Mouse (Mus musculus) gastrocnemius, adult 8-10 months (tissue): ENCODE data around the gene Heg1. TPM values are rescaled to one million over a fixed set of nuclear protein-coding genes. Genes with fewer than 3 reads are reported as not detected.
A peak's percentile ranks its signal among the peaks of the same experiment; 100 is the strongest.

Experiments used
- DNase-seq, 2 experiments: peaks; one replicate each; pipeline ENCODE4 v3.0.0; 2022; ENCODE audit warnings: low spot score in 2 of 2
- total RNA-seq, 4 experiments: library from RNA; stranded (reverse); gene quantifications; 2 replicates each; pipeline ENCODE4 v1.2.4; 2022

The Heg1 gene
- total RNA-seq, 4 experiments from 2014 or later, result 20.8 to 31.3 (median 24.2) TPM

DNA sequence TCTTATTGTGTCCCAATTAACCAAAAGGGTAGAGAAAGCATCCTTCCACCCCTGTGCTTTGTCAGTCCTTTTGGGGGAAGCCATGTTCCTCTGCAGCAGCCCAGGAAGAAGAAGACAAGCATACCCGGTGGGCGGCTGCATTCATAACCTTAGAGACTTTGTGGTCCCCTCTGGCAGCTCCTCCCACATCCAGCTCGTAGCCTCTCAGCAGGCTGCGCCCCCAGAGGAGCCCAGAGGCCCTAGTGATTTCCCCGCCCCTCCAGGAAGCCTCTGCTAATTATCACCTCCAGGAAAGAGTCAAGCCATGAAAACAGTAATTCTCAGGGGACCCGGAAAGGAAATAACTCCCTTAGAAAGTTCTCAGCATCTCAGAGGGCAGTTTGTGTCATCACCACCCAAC is 21.1 kb downstream of the Heg1 start:
- DNase-seq, result no peak

DNA sequence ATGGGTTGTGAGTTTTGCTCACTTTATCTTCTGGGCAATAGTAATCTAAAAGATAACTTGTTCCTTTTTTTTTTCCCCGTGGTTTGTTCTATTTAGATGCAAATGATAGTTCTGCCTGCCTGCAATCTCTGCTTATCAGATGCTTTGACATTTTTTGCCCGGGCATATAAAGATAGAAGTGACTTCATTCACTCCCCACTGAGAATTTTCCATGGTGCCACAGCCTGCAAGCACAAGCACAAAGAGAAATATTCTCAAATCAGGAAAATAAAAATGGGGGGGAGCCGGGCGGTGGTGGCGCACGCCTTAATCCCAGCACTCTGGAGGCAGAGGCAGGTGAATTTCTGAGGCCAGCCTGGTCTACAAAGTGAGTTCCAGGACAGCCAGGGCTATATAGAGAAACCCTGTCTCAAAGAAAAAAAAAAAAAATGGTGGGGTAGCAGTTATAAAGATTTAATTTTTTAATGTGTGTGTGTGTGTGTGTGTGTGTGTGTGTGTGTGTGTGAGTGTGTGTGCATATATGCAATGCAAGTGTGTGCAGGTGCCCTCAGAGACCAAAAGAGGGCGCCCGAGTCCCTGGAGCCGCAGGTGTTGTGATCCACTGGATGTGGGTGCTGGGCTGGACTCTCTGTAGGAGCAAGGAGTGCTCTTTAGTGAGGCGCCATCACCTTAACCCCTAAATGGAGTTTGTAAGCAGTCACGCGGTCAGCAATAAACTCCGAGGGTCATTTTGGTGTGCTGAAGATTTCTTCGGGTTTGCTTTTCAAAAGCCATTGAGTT is 22.1 kb downstream of the Heg1 start:
- no peak for DNase-seq

DNA sequence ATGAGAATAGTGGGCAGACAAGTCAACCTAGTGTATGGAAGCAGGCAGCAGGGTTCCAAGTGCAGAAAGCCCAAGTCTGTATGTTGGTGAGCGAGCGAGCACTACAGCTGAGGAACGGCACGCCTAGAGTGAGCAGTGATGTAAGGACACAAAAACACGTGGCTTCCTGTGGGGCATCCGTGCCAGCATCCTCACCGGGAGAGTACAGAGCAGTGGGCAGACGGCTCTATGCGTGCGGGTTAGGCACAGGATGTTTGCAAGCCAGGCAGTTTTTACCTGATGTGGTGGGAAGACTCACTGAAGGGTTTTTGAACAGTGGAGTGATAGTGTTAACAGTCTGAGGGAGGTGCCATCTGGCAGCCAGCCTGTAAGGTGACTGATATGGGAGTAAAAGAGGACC is 23.9 kb downstream of the Heg1 start:
- no peak for DNase-seq

DNA sequence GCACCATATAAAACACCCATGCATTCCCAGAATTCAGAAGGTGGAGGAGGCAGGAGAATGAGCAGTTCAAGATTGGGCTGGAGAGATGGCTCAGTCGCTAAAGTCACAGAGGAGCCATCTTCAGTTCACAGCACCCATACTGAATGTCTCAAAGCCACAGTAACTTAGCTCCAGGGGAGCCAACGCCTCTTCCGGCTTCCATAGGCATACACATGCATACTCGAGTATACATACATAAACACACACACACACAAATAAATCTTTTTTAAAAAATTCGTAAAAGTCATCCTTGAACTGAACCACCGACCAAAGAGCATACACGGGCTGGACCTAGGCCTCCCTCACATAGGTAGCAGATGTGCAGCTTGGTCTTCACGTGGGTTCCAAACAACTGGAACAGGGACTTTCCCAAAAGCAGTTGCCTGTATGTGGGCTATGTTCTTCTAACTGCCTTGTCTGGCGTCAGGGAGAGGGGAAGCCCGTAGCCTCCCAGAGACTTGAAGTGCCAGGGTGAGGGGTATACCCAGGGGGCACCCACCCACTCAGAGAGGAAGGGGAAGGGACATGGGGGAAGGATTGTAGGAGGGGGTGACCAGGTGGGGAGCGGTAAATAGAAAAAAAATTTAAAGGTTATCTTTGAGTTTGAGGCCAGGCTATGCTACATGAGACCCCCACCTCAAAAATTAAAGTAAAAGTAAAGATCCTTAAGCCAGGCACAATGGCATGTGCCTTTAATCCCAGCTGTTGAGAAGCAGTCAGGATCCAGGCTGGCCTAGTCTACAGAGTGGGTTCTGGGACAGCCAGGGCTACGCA is 24.6 kb downstream of the Heg1 start:
- no peak for DNase-seq

DNA sequence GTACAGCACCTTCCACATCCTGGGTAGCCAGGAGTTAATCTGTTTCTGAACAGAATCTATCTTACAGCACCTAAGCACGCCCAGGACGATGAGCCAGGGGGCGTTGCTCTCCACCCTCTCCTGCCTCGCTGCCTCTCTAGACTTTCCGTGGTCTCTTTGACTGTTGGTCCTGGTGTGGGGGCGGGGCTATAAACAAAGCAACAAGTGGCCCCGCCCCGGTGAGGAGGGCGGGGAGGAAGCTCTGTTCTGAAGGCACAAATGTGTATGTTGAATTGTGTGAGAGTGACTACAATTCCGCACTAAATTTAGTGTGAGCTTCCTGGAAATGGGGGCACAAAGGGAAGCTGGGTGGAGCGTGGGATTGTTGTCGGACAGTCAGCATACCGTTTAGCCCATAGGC is 30.1 kb downstream of the Heg1 start:
- DNase-seq, result no peak

DNA sequence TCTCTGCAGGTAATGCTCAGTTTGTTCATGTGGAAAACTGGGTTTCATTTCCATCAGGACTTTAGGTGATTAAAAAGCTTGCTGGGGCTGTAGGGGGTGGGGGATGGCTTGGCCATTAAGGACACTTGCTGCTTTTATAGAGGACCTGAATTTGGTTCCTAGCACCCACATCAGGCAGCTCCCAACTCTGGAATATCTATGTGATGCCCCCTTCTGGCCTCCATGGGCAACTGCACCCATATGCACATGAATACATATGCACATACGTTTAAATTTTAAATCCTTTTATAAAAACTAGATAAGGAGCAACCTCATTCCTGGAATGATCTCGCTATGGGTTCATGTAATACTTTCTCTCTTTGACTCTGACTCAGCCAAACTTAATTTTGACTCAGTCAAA is 39.1 kb downstream of the Heg1 start:
- no peak for DNase-seq

DNA sequence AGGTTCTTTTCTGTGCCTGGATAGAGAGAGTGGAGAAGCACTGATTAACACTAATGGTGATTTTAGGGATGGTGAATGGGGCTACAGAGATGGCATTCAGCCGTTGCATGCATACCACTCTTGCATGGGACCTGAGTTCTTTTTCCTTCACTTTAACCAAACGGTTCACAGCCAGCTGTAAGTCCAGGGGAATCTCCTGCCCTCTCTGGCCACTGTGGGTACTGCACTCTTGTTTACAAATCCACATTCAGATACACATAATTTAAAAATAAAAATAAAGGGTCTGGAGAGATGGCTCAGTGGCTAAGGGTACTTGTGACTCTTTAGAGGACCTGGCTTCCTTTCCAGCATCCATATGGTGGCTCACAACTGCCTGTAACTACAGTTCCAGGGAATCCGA is 39.8 kb downstream of the Heg1 start:
- DNase-seq, result no peak

DNA sequence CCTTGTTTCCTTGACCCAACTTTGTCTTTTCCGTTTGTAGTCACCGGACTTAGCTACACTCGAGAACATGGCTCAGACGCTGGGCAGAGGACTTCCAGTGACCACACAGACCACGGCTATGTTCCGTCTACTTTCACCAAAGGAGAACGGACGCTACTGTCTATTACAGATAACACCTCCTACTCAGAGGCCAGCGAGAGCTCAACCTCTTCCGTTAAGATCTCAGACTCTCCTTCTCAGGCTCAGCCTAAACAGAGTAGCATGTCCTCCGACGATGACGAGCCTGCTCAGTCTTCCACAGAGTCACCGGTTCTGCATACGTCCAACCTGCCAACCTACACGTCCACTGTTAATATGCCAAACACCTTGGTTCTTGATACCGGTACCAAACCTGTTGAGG is 42.1 kb downstream of the Heg1 start:
- DNase-seq, result no peak

DNA sequence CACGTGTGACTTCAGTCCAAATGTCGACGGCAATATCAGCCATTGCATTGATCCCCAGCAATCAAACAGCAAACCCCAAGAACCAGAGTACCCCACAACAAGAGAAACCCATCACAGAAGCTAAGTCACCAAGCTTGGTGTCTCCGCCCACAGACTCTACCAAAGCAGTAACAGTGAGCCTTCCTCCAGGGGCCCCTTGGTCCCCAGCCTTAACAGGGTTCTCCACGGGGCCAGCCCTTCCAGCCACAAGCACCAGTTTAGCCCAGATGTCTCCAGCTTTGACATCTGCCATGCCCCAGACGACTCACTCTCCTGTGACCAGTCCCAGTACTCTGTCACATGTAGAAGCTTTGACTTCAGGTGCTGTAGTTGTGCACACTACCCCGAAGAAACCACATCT is 42.7 kb downstream of the Heg1 start:
- DNase-seq, result no peak

DNA sequence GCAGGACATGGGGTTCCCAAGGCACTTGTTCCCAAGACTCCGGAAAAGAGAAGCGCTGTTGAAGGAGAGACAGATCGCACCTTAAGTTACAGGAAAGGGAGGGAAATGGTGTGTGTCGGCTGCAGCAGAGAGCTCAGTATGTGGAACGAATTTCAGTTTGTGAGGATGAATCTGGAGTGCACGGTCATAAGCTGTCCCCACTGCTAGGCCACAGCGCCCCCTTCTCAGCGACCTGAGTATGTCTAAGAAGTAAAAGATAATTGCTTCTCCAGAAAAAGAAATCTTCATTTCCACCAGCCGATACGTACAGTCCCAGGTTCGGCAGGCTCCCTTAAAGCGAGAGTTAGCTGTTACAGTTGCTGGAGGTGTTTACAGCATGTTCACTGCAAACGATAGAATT is 44.3 kb downstream of the Heg1 start:
- DNase-seq, result no peak

DNA sequence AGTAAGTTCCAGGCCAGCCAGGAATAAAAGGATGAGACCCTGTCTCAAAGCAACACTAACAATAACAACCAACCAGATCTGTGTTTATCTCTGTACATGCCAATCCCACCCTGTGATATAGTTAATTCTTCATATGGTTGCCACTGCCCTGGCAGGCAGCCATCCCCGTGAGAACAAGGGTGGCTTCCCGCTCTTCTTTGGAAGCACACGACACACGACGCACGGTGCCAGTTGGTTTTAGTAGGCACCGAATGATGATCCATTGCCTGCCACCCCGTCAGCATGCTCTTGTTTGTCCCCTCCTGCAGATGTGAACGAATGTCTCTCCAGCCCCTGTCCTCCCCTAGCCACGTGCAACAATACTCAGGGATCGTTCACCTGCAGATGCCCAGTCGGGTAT is 47.1 kb downstream of the Heg1 start:
- DNase-seq, result no peak

DNA sequence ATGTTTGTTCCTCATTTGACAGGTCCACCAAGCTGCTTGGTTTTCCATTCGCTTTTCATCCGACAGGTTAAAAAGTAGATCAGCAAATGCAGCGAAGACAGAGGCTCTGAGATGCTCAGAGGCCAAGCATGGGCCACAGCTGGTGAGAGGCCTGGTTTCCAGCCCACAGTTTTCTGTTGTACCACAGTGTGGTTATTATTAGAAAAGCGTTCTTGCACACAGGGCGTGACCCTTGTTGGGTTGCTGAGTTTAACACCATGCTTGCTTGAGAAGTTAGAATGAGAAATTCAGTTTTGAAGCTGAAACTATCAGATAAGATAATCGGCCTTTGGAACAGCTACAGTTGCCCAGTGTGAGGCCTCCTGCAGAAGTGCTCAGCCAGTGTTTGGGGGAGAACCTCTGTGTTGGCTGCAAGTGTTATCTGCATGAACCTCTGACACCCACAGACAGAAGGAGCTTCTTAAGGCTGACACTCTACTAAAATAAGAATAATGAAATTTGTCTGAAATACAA is 48.1 kb downstream of the Heg1 start:
- no peak for DNase-seq

DNA sequence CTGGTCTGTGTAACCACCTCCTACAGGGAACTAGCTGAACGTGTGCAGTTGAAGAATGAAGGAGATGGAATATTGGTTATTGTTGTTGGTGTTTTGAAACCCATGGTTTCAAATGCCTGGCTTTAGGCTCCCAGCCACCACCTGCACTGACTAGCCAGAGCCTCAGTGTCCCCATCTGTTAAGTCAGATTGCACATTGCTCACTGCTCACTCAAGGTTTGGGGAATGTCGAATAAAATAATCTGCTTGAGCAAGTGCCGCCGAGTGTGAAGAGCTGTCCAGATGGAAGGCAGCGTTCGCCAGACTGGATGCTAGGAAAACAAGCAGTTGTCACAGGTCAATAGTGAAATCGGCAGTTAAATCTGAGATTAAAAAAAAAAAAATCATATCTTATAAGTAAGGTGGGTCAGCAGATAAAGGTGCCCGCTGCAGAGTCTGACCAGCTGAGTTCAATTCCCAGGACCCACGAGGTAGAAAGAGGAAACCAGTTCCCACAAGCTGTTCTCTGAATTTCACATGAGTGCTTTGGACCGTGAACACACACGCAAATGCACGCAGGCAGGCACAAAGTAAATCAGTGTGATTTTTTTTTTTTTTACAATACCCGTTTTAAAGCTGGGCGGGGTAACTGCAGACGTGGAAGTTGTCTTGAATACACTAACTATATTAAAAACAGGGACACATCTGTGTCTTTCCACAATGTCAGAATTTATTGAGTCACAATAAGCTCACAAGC is 48.8 kb downstream of the Heg1 start:
- no peak for DNase-seq

DNA sequence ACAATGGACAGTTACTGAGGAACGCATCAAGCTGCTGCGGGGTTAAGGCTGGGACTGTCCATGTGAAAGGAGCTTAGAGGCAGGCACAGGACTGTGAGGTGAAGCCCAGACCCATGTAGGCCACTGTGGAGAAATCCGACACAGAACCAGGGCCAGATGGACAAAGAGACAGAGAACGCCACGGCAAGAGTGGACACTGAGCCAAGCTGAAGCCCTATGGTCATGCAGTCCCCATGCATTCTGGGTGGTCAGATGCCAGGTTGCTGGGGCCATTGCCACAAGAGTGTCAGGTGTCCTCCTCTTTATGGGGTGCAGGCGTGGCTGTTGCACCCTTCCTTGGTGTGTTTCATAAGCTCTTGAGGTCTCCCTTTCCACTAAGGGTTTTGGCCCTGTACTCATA is 49.7 kb downstream of the Heg1 start:
- DNase-seq, result no peak

DNA sequence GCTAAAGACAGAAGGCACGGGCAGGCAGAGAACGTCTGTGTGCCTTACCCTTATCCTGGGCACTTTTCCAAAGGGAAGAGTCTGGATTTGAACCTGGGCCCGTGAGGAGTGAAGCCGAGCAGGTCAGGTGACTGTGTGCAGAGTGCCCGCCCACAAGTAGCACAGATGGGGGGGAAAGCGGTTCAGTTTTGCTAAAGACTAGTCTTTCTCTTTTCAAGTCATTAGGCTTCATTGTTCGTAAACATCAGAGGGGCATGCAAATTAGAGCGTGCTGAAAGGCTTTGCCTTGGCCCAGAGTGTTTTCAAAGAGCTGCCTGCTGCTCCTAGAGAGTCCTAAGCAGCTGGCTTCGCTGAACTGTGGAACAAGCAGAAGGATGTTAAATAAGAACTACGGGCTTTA is 50.4 kb downstream of the Heg1 start:
- no peak for DNase-seq

DNA sequence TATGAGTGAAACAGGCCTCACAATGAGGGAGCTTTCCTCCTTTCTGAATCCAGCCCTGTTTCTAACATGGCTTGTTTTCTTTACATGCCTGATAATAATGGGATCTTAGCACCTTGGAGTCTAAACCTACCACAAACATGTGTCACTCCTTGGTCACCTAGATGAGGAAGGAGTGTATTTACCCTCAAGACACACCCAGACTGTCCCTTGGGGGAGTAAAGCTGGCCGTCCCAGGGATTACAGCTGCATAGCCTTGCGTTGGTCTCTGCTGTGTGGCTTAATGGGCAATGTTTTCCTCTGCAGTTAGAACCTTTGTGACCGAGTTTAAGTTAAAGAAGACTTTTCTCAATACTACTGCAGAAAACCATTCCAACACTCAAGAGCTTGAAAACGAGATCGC is 51.1 kb downstream of the Heg1 start:
- no peak for DNase-seq

DNA sequence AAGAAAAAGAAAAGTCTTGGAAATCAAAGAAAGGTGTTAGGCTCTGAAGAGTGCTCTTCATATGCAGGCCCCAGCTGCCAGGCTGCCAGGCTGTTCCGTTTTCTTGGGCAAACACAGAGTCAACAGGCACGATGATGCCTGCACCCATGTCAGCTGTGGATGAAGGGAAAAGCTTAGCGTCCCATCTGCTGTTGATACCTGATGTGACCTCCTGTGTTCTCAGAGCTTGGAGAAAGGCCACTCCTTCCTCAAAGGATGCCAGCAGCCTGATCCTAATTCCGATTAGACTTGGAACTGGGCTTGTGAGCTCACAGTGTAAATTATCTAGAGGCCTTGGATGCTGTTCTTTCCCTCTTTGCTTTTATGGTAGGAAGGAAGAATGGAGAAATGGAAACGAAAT is 51.6 kb downstream of the Heg1 start:
- no peak for DNase-seq

DNA sequence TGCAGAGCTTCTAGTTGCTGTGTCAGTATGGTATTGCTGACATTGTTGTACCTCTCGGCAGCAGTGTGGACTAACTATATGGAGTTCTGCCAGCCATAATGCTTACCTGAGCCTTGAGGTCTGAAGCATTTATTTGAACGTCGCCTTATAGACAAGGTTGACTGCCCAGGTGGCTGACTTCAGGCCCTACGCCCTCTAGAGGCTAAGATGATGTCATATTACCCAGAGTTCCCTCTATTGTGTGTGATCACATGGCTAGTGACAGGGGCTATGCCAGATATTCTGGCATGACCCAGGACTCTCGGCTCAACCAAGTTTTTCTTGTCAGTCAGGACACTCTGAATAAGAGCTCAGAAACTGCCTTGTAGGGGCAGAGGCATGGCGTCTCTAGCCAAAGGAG is 52.6 kb downstream of the Heg1 start:
- no peak for DNase-seq

DNA sequence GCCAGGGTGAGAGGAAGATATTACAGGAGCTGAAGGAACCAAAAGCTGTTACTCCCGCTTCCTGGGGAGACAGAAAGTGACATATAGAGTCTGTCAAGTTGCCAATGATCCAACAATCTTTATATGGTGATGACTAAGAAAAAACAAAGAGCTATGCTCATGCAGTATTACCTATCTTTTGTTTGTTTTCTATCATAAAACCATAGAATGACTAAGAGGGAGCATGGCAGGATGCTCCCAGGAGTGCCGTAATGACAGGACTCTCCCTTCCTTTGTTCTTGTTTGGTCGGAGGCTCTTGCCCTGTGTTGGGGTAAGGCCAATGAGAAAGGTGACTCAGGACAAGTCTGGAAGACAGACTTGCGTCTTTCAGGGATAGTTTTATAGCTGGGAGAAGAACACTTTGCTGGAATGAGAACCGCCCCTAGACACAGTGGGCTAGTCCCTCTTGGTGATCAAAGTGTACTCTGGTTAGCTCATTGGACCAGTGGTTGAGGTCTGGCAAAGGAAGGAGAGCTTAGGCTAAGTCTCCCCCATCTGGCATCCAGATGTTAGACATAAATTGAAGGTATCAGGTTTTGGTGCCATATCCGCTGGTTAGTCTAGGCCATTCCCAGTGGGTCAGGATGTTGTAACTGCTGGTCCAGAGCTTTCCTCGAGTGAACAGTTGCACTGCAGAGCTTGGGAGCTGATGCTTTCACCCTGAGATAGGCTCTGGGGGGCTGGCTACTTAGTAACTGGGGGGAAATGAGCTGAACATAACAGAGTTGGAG is 55.0 kb downstream of the Heg1 start:
- no peak for DNase-seq

DNA sequence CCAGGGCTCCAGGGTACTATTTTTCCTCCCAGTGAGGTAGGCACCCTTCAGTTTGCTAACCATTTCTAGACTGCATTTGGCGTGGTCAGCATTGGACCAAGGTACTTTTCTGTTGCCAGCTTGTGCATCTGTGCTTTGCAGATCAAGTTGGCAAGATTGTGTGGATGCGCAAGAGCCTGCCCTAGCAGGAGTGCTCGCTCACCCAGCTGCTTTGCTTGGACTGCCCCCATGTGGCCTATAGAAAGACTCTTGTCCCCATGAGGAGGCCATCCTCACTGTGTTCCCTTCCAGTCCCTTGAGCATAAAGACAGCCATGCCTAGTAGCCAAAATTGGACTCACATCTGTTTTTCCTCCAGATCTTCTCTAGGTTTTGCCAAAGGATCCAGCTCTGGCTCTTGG is 55.6 kb downstream of the Heg1 start:
- peak in 1 of 2 experiments; percentile 23 for DNase-seq

DNA sequence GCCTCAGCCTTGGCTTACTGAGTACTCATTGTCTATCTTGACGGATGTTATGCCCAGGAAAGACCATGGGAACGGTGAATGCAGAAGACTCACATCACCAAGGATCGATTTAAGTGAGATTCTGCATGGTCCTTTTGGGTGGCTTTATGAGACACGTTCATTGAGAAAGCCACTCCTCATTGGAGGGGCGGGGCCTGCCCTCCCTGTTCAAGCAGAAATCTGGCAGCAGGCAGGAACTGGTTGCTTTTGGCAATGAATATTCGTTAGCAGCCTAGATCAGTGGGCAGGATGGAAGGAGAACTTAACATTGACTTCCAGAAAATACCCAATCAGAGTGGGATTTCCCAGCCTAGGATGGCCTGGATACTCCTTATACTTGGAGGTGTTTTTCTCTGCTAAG is 56.2 kb downstream of the Heg1 start:
- DNase-seq, result no peak
